Mouse (Mus musculus): Measurements from ENCODE around the gene Cbr2.
"Not testable (repeated sequence)": the region's sequence is repeated elsewhere in the genome, so short reads cannot be mapped to it uniquely, and the experiment has no call there.

DNA sequence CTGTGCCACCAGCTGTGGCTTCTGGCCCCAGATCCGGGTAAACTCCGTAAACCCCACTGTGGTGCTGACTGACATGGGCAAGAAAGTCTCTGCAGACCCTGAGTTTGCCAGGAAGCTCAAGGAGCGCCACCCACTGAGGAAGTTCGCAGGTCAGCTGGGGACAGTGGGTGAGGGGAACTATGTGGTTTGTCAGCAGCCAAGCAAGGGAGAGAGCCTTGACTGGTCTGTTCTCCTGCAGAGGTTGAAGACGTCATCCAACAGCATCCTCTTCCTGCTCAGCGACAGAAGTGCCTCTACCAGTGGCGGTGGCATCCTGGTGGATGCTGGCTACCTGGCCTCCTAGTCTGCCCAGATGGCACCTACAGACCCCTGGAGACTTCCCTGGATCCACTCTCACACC is 35.1 kb upstream of the Cbr2 start:
- TF ChIP-seq TBP (IDR thresholded peaks at IDR 0.05; ENCODE audit: low read depth, low read length); CTCF (IDR thresholded peaks at IDR 0.05 in 2 of 3, conservative IDR thresholded peaks at IDR 0.05 in 1 of 3; ENCODE audit: control insufficient read depth in 1 of 3, insufficient read depth in 1 of 3, low read depth in 2 of 3, low read length in 3 of 3, poor library complexity in 1 of 3, severe bottlenecking in 1 of 3); CHD1 (IDR thresholded peaks at IDR 0.05; ENCODE audit: low read depth, low read length); POLR2A (IDR thresholded peaks at IDR 0.05; ENCODE audit: control insufficient read depth in 1 of 2, insufficient read depth in 1 of 2, low read depth in 1 of 2, low read length in 2 of 2, poor library complexity in 1 of 2); EP300 (IDR thresholded peaks at IDR 0.05; ENCODE audit: low read depth in 1 of 2, low read length in 2 of 2); ETS1 (IDR thresholded peaks at IDR 0.05; ENCODE audit: low read depth, low read length): not testable (repeated sequence)
